Mouse (Mus musculus) forebrain, embryonic 10.5 days (tissue): ENCODE results near the gene B3gat3. TPM values are rescaled to one million over a fixed set of nuclear protein-coding genes. Genes with fewer than 3 reads are reported as not detected.

Experiments used
- microRNA-seq: library from miRNA; unstranded; fragments of <30 nt; microRNA quantifications from one replicate; pipeline ENCODE4, GENCODE M21; 2017
- polyA plus RNA-seq: library from polyadenylated mRNA; unstranded; fragments of >200 nt; fragmentation: Nextera tagmentation; extraction: Ambion mirVana; gene quantifications from 2 replicates; pipeline ENCODE4 v1.2.1, GENCODE M21; 2016

Gene B3gat3
- polyA plus RNA-seq, 1 experiment from 2014 or later, result 49.6 TPM

Small RNAs within 50 kb of the gene (microRNA-seq; reads per million reads assigned to microRNA genes)
- not detected for gene Mir5136

Other genes starting within 250 kb of the B3gat3 start
- 136 and 149 TPM in 2 replicates for gene Slc3a2, start 197.0 kb upstream of the B3gat3 start, polyA plus RNA-seq
- 120 and 126 TPM in 2 replicates for gene Wdr74, start 184.5 kb upstream of the B3gat3 start, polyA plus RNA-seq
- gene 1700092M07Rik, start 179.7 kb upstream of the B3gat3 start, polyA plus RNA-seq, result 3.4 and 3.7 TPM in 2 replicates
- 86.8 and 87.8 TPM in 2 replicates for gene Stx5a, start 179.0 kb upstream of the B3gat3 start, polyA plus RNA-seq
- gene Nxf1, start 163.3 kb upstream of the B3gat3 start, polyA plus RNA-seq, result 254 and 275 TPM in 2 replicates
- gene Tmem223, start 149.4 kb upstream of the B3gat3 start, polyA plus RNA-seq, result 170 TPM in 2 replicates
- 47.4 and 49.5 TPM in 2 replicates for gene Tmem179b, start 145.9 kb upstream of the B3gat3 start, polyA plus RNA-seq
- gene Taf6l, start 134.0 kb upstream of the B3gat3 start, polyA plus RNA-seq, result 48.6 and 49.4 TPM in 2 replicates
- gene Polr2g, start 121.8 kb upstream of the B3gat3 start, polyA plus RNA-seq, result 173 and 180 TPM in 2 replicates
- 6.6 and 6.8 TPM in 2 replicates for gene Zbtb3, start 117.8 kb upstream of the B3gat3 start, polyA plus RNA-seq
- 82.5 and 85.5 TPM in 2 replicates for gene Ttc9c, start 101.0 kb upstream of the B3gat3 start, polyA plus RNA-seq
- 4.9 and 5.4 TPM in 2 replicates for gene Hnrnpul2, start 100.4 kb upstream of the B3gat3 start, polyA plus RNA-seq
- gene AC129217.1, start 90.6 kb upstream of the B3gat3 start, polyA plus RNA-seq, result not detected in 2 replicates
- gene Bscl2, start 82.9 kb upstream of the B3gat3 start, polyA plus RNA-seq, result 47.0 and 48.0 TPM in 2 replicates
- gene Gng3, start 81.2 kb upstream of the B3gat3 start, polyA plus RNA-seq, result 27.8 and 31.7 TPM in 2 replicates
- gene Lrrn4cl, start 69.6 kb upstream of the B3gat3 start, polyA plus RNA-seq, result 0.36 and 0.99 TPM in 2 replicates
- gene Ubxn1, start 48.9 kb upstream of the B3gat3 start, polyA plus RNA-seq, result 208 and 212 TPM in 2 replicates
- 53.2 and 55.5 TPM in 2 replicates for gene Uqcc3, start 39.5 kb upstream of the B3gat3 start, polyA plus RNA-seq
- gene Lbhd1, start 36.6 kb upstream of the B3gat3 start, polyA plus RNA-seq, result 125 and 130 TPM in 2 replicates
- gene Gm49403, start 36.4 kb upstream of the B3gat3 start, polyA plus RNA-seq, result not detected in 2 replicates
- 178 and 183 TPM in 2 replicates for gene 1810009A15Rik, start 31.5 kb upstream of the B3gat3 start, polyA plus RNA-seq
- gene Gm49416, start 31.4 kb upstream of the B3gat3 start, polyA plus RNA-seq, result 0.20 and 0.37 TPM in 2 replicates
- gene Ints5, start 27.4 kb upstream of the B3gat3 start, polyA plus RNA-seq, result 59.9 and 61.4 TPM in 2 replicates
- 118 and 121 TPM in 2 replicates for gene Ganab, start 22.3 kb upstream of the B3gat3 start, polyA plus RNA-seq
- 3.7 and 3.9 TPM in 2 replicates for gene Rom1, start 9.0 kb downstream of the B3gat3 start, polyA plus RNA-seq
- gene Eml3, start 9.2 kb downstream of the B3gat3 start, polyA plus RNA-seq, result 24.0 and 25.7 TPM in 2 replicates
- 202 and 206 TPM in 2 replicates for gene Mta2, start 21.5 kb downstream of the B3gat3 start, polyA plus RNA-seq
- gene Tut1, start 33.5 kb downstream of the B3gat3 start, polyA plus RNA-seq, result 40.2 and 49.1 TPM in 2 replicates
- 559 and 563 TPM in 2 replicates for gene Eef1g, start 46.7 kb downstream of the B3gat3 start, polyA plus RNA-seq
- 6.5 and 7.1 TPM in 2 replicates for gene Ahnak, start 68.9 kb downstream of the B3gat3 start, polyA plus RNA-seq
- gene Scgb1a1, start 167.6 kb downstream of the B3gat3 start, polyA plus RNA-seq, result not detected in 2 replicates
- gene Asrgl1, start 215.3 kb downstream of the B3gat3 start, polyA plus RNA-seq, result 17.8 and 25.5 TPM in 2 replicates